Mouse (Mus musculus): ENCODE results near the gene Mgll. TPM values are rescaled to one million over a fixed set of nuclear protein-coding genes. Genes with fewer than 3 reads are reported as not detected.

Gene Mgll
- total RNA-seq, 2 experiments from 2014 or later, result 178 to 182 TPM

DNA sequence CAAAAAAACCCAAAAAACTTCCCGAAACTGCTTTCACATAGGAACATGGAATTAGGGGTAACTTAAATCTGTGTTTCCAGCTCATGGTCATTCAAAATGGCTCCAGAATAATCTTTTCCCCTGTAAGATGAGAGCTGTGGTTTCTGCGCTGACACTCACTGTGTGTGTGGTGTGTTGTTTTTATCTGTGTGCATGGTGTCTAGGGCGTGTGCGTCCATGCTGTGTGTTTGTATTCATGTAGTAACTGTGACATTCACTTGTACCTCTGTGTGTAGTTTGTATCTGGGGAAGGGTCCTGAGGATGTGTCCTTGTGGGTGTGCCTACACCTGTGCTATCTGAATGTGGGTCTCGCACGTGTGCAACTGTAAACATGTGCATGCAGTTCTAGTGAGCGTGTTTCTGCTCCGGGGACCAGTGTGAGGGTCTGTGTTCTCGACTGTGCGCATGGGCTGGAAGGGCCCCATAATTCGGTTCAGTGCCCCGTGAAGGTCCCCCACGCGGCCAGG is 353 bp upstream of the Mgll start:
- H3K4me3 ChIP-seq, result peak overlapping the region; percentile 96
- no peak for TF ChIP-seq CTCF (conservative IDR thresholded peaks at IDR 0.05)
- no peak for DNase-seq (ENCODE audit: low spot score in 2 of 2)
- peak overlapping the region; percentile 95 for H3K27ac ChIP-seq

DNA sequence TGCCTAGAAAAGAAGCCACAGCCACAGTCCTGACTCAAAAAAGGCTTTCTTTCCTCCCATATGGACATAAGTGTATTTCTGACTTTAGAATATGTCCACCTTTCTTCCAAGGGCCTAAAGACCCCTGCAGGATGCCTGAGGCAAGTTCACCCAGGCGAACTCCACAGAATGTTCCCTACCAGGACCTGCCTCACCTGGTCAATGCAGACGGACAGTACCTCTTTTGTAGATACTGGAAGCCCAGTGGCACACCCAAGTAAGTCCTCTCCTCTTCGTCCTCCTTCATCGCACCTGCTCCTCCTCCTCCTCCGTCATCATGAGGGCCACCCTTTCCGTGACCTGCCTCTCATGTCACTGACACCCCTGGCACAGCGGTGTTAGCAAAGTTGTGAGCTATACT is 1.4 kb downstream of the Mgll start:
- H3K27ac ChIP-seq, result peak overlapping the region; percentile 95
- peak overlapping the region; percentile 96 for H3K4me3 ChIP-seq
- peak; percentile 70 for TF ChIP-seq CTCF (conservative IDR thresholded peaks at IDR 0.05)
- no peak for DNase-seq (ENCODE audit: low spot score in 2 of 2)

DNA sequence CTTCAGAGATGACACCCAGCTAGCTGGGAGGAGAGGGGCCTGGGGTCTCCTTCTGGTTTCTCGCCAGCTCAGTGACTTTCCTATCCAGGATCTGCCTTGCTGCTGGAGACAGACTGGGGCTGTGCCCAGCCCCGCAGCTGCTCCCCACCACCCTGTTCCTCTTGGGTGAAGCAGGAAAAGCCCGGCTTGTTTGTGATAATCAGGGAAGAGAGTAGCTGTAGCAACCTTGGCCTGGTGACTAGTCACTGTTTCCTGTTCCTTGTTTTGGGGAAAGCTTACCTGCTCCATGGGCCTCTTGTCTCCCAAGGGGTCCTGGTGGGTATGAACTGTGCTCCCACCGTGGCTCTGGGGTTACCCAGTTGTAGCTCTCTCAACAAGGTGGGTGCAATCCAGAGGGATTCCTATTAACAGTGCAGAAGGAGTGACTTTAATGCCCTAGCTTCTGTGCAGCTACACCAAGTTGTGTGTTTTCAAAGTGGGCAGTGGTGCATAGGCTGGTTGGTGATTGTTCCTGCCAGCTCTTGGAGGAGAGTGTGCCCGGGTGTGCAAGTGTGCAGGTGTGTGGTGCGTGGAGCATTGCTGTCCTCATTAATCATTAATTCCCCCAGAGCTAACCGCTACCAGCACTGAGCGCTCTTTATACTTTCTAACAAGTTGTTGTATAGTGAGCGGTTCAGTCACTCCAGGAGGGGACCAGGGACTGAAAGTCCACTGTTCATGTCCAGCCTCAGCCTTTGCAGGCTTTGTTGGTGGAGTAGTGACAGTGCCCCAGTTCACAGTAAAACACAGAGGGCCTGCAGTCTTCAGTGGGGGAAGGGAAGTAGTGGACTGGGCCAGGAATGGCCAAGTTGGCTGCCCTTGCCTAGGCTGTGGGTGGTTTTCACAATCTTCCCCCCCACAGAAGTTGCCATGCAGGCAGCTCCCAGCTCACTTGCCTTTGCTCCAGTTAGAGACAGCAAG is 2.3 kb downstream of the Mgll start:
- Histone ChIP-seq H3K4me3 (peak overlapping the region; percentile 96), H3K27ac (peak overlapping the region; percentile 95)
- no peak for TF ChIP-seq CTCF (conservative IDR thresholded peaks at IDR 0.05)
- DNase-seq (ENCODE audit: low spot score in 2 of 2), result peak; percentile 46 to 77

DNA sequence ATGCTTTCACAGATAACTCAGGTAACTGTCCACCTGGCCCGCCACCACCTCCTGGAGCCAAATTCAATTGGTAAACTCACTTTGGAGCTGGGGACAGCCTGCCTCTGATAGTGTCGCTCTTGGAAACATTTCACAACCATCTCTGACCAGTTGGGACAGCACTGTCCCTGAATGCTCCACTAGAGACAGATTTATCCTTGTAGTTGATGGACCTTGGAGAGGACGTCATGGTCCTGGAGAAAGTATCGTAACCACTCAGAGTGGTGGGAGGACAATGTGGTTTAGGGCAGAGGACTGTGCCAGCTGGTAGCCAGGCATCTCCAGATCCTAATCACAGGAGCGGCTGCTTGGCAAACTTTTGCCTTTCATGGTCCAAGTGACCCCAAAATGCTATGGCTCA is 3.3 kb downstream of the Mgll start:
- DNase-seq (ENCODE audit: low spot score in 2 of 2), result no peak
- TF ChIP-seq CTCF (conservative IDR thresholded peaks at IDR 0.05), result no peak
- H3K4me3 ChIP-seq, result peak overlapping the region; percentile 96
- H3K27ac ChIP-seq, result peak overlapping the region; percentile 95

DNA sequence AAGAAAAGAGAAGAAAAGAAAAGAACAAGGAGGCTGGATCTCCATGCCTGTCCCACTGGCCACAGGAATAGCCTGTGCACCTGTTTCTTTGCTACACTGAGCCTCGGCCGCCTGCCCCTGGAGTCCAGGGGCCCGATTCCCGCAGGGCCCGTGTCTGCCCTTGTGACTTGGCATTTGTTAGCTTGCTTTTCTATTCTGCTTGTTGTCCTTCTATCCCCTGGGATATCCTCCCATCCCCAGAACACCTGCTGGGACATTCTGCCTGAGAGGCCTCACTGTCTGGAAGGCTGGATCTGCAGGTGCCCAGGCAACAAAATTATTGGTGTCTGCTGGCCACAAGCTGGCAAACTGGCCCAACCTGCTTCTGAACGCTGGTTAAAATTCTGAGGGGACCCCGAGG is 3.8 kb downstream of the Mgll start:
- DNase-seq (ENCODE audit: low spot score in 2 of 2), result no peak
- peak overlapping the region; percentile 95 for H3K27ac ChIP-seq
- peak overlapping the region; percentile 96 for H3K4me3 ChIP-seq
- no peak for TF ChIP-seq CTCF (conservative IDR thresholded peaks at IDR 0.05)

DNA sequence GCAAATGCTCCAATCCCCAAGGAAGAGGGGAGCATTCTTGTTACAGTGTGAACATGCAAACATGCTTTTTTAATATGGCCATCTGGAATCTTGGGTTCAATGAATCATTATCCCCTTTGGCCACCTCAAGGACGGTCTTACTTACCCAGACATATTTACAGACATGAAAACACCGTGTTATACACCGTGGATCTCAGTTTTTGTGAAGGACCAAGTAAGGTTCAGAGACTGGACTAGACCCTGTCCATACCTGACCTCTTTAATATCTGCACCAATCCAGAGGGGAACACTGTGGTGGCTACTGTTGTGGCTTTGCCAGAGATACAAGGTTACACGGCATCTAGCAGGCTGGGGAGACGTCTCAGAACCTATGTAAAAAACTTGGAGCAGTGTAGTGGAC is 4.3 kb downstream of the Mgll start:
- peak overlapping the region; percentile 95; the same call in 1 of the 2 replicates for H3K27ac ChIP-seq
- no peak for TF ChIP-seq CTCF (conservative IDR thresholded peaks at IDR 0.05)
- no peak for DNase-seq (ENCODE audit: low spot score in 2 of 2)
- peak overlapping the region; percentile 96; the same call in 1 of the 2 replicates for H3K4me3 ChIP-seq

DNA sequence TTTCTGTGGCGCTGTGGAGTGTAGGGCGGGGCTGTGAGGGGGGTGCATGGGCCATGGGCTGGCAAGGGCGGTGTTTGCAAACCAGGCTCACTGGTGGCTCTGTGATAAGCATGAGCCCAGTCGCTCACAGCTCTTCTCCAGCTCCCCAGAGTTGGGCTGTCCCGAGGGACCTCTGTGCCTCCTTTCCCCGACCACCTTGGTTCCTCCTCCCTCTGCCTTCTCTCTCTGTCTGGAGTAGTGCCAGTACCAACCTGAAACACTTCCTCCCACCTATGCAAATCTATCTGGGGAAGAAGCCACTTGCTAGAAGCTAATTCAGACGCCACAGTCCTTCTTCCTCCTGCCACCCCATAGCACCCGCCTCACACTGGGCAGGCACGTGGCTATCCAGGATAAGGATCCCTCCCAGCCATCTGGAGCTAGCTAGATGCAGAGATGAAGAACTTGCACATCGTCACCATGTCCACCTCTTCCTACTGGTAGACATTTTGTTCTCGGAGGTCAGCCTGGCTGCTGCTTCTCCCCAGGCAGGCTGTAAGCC is 7.1 kb downstream of the Mgll start:
- DNase-seq (ENCODE audit: low spot score in 2 of 2), result no peak
- TF ChIP-seq CTCF (conservative IDR thresholded peaks at IDR 0.05), result no peak
- H3K27ac ChIP-seq, result peak overlapping the region; percentile 70; the same call in 1 of the 2 replicates

DNA sequence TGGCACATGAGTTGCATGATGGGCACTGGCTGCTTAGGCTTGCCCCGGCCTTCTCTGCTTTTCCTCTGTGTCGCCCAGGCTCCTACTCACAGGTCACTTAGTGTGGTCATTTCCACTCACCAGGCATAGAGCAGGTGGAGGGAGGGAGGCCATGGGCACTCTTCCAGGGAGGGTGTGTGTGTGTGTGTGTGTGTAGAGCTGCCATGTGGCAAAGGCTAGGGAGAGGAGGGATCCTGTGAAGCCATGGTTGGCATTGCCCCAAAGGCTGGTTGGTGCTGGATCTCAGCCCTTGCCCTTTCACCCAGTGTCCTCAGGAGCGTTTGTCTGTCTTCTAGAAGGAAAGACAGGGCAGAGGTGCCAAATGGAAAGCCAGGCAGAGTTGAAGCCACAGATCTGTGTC is 7.8 kb downstream of the Mgll start:
- H3K4me3 ChIP-seq, result no peak overlapping the region
- no peak for DNase-seq (ENCODE audit: low spot score in 2 of 2)
- peak overlapping the region; percentile 70; the same call in 1 of the 2 replicates for H3K27ac ChIP-seq
- no peak for TF ChIP-seq CTCF (conservative IDR thresholded peaks at IDR 0.05)

More for the DNA sequence above, 7.1 kb downstream of the Mgll start:
- H3K4me3 ChIP-seq, result no peak overlapping the region

DNA sequence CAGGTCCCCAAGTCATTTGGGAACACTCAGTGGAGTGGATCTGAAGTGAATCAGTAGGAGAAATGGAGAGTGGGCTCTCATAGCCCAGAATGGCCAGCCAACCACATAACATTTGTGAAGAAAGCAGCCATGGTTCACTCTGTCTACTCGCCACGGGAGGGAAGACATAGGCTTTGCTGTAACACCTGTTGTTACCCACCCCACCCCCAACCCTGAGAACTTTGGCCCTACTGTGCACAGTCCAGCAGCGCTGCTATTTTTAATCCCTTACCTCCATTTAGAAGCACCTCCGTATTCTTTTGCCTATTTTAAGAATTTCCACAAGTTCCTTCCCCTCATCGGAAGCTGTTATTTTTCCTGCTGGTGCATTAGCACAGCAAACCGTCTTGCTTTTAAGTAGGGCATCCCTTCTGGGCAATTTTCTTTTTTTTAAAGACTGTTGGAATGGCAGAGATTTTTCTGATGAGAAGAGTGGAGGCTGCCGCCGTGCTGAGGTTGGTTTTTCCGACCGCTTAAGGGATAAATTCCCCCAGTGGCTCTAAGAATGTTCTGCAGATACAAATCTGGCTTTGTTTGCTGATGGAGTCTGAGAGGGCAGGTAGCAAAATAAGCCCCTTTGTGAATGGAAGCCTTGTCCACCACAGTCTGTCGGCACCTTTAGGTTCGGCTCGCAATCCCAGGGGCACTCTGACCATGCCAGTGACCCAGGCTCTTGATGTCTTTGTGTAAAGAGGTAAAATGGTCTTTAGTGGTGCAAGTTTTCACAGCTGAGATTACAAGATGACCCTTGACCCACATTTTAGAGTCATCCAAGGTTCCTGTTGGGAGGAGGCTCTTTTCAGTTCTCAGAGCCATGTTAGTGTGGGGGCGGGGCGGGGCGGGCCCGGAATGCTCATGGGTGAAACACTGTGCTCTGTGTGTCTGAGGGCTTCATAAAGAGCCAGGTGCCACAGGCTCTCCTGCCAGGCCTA is 8.7 kb downstream of the Mgll start:
- DNase-seq (ENCODE audit: low spot score in 2 of 2), result no peak
- Histone ChIP-seq H3K4me3 (no peak overlapping the region; the same call in 1 of the 2 replicates), H3K27ac (peak overlapping the region; percentile 70)
- no peak for TF ChIP-seq CTCF (conservative IDR thresholded peaks at IDR 0.05)

DNA sequence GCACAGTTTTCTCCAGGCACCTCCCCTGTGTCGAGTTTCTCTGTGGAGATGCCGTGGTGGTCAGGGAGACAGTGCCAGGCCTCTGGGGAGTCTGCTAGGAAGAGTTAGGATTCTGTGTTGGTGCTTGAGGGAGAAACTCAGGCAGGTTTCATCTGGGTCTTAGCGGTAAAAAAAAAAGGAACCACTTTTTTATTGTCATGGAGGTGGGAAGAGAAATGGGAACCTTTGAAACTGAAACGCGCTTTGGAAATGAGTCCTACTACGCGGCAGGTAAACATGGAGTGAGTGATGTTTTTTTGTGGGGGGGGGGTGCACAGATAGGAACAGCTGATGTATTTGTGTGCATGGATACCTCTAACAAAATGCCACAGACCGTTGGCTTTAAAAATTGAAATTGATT is 12.1 kb downstream of the Mgll start:
- DNase-seq (ENCODE audit: low spot score in 2 of 2), result no peak
- Histone ChIP-seq H3K4me3 (no peak overlapping the region), H3K27ac (peak overlapping the region; percentile 89)
- no peak for TF ChIP-seq CTCF (conservative IDR thresholded peaks at IDR 0.05)

DNA sequence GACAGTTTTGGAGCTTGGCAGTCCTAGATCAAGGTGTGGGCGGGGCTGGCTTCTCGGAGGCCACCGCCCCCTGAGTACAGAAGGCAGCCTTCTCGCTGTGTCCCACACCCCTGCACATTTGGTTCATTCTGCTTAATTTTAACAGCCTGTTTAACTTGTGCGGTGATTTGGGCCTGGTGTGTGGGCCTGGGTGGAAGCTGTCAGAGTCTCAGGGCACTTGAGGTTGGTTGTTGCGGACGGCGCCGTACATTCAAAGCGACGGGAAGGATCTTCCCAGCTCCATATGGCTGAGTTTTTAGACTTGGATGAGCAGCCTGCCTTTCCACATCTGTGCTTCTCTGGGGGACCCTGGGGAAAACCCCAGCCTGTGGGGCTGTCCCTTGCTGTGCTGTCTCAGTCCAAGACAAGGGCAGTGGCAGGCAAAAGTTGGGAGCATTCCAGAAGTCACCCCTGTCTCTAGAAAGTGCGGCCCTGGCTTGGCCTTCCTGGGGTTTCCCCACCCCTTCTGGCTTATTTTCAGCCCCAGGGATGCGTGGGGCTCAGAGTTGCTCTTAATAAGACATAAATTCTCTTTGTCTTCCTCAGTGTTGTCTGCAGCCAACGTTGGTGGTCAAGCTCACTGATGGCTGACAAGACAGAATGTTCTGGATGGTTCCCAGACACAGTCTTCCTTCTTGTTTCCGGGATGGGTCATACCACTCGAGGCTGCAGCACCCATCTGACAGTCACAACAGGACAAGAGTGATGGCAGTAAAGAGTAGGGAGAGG is 12.7 kb downstream of the Mgll start:
- Histone ChIP-seq H3K27ac (peak overlapping the region; percentile 89), H3K4me3 (peak overlapping the region; percentile 17; the same call in 1 of the 2 replicates)
- DNase-seq (ENCODE audit: low spot score in 2 of 2), result peak; percentile 70 to 83
- no peak for TF ChIP-seq CTCF (conservative IDR thresholded peaks at IDR 0.05)

DNA sequence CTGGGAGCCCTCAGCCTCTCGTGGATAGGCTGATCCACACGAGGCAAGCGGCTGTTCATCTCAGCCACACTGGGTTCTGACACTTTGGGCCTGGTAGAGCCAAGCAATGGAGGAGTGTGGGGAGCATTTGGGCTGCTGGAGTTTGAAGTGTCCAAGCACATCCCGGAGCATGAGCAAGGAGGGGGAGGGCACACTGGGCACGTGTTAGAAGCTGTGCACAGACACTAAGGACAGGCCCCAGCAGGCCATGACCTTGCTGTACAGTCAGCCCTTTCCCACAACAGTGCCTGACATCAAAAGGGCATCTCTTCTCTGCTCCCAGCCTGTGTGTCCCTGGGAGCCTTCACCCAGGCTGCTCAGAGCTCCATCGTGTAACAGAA is 13.3 kb downstream of the Mgll start:
- Histone ChIP-seq H3K27ac (peak overlapping the region; percentile 89), H3K4me3 (no peak overlapping the region)
- TF ChIP-seq CTCF (conservative IDR thresholded peaks at IDR 0.05), result no peak
- DNase-seq (ENCODE audit: low spot score in 2 of 2), result no peak
